Mouse (Mus musculus) CH12.LX (cell line): ENCODE data around the gene H2al1m. TPM values are rescaled to one million over a fixed set of nuclear protein-coding genes. Genes with fewer than 3 reads are reported as not detected.

ENCODE experiments used
- DNase-seq: peaks from one replicate; pipeline ENCODE4 v3.0.0-alpha.2; 2013; ENCODE audit errors: extremely low read depth
- H3K27ac ChIP-seq: 2 replicates; pipeline ENCODE4 v1.5.1; 2012; ENCODE audit warnings: low read depth, mild to moderate bottlenecking, control low read depth, moderate library complexity; ENCODE audit not compliant: insufficient read depth
- H3K27me3 ChIP-seq: replicated peaks from 2 replicates; pipeline ENCODE3; 2012; ENCODE audit warnings: inconsistent platforms
- H3K36me3 ChIP-seq, 2 experiments: replicated peaks in 1 of 2; 2 replicates each; pipeline versions ENCODE3 to v1.6.1; 2012; ENCODE audit warnings: inconsistent platforms in 1 of 2, low read length in 1 of 2, mild to moderate bottlenecking in 1 of 2, mixed read lengths in 1 of 2, moderate library complexity in 1 of 2; ENCODE audit not compliant: control insufficient read depth in 1 of 2, insufficient read depth in 1 of 2
- H3K4me1 ChIP-seq, 2 experiments: 2 replicates each; pipeline ENCODE4 v1.6.1; 2012; ENCODE audit warnings: inconsistent platforms in 1 of 2, moderate library complexity in 1 of 2; ENCODE audit not compliant: insufficient read depth in 2 of 2, control insufficient read depth in 1 of 2
- H3K4me2 ChIP-seq: 2 replicates; pipeline ENCODE4 v1.6.1; 2012; ENCODE audit warnings: low read depth, mild to moderate bottlenecking, control low read depth; ENCODE audit not compliant: poor library complexity, insufficient read depth, severe bottlenecking
- H3K4me3 ChIP-seq, 3 experiments: fragments of 150-350 bp in 1 of 3; sonication (generic) in 1 of 3; replicated peaks in 1 of 3; 2 replicates each; pipeline versions ENCODE3 to v1.5.1; 2011 to 2012; ENCODE audit warnings: low read depth in 2 of 3, low read length in 2 of 3, mild to moderate bottlenecking in 2 of 3, moderate library complexity in 2 of 3, control low read depth in 1 of 3, improper control_type of control experiment in 1 of 3, inconsistent platforms in 1 of 3, mixed read lengths in 1 of 3; ENCODE audit not compliant: poor library complexity in 1 of 3
- H3K79me2 ChIP-seq: replicated peaks from 2 replicates; pipeline ENCODE4 v1.6.1; 2012; ENCODE audit warnings: mild to moderate bottlenecking, moderate library complexity; ENCODE audit not compliant: control insufficient read depth, poor library complexity, insufficient read depth, severe bottlenecking; ENCODE audit errors: extremely low read depth
- H3K9ac ChIP-seq: 2 replicates; pipeline ENCODE4 v1.6.1; 2012; ENCODE audit warnings: low read depth, mild to moderate bottlenecking, control low read depth, moderate library complexity; ENCODE audit not compliant: insufficient read depth
- H3K9me3 ChIP-seq: replicated peaks from 2 replicates; pipeline ENCODE3; 2012; ENCODE audit warnings: low read length, inconsistent platforms, mixed read lengths
- BHLHE40 ChIP-seq: IDR thresholded peaks from 2 replicates; pipeline ENCODE4 v1.6.1; 2011; ENCODE audit warnings: mild to moderate bottlenecking, low read depth, low read length, improper control_type of control experiment
- CTCF ChIP-seq, 2 experiments: IDR thresholded peaks in 1 of 2; conservative IDR thresholded peaks in 1 of 2; 2 replicates each; pipeline ENCODE4 v1.5.1; 2011 to 2012; ENCODE audit warnings: low read depth in 2 of 2, low read length in 2 of 2, improper control_type of control experiment in 1 of 2, inconsistent platforms in 1 of 2, mild to moderate bottlenecking in 1 of 2, moderate library complexity in 1 of 2
- IRF4 ChIP-seq: IDR thresholded peaks from 2 replicates; pipeline ENCODE4 v1.6.1; 2014; ENCODE audit warnings: low read depth, mild to moderate bottlenecking, inconsistent platforms, low read length, improper control_type of control experiment
- JUN ChIP-seq: IDR thresholded peaks from 2 replicates; pipeline ENCODE4 v1.6.1; 2011; ENCODE audit warnings: low read depth, mild to moderate bottlenecking, low read length, improper control_type of control experiment, moderate library complexity; ENCODE audit not compliant: insufficient read depth
- JUND ChIP-seq: conservative IDR thresholded peaks from 2 replicates; pipeline ENCODE4 v1.6.1; 2011; ENCODE audit warnings: low read depth, low read length, improper control_type of control experiment
- MAFK ChIP-seq: IDR thresholded peaks from 2 replicates; pipeline ENCODE4 v1.6.1; 2011; ENCODE audit warnings: low read length, improper control_type of control experiment; ENCODE audit not compliant: insufficient replicate concordance
- MEF2A ChIP-seq: IDR thresholded peaks from 2 replicates; pipeline ENCODE4 v1.6.1; 2014; ENCODE audit warnings: low read depth, mild to moderate bottlenecking, inconsistent platforms, low read length, improper control_type of control experiment, borderline replicate concordance
- MXI1 ChIP-seq: IDR thresholded peaks from 2 replicates; pipeline ENCODE4 v1.6.1; 2011; ENCODE audit warnings: mild to moderate bottlenecking, low read depth, low read length, improper control_type of control experiment
- MYC ChIP-seq: IDR thresholded peaks from 2 replicates; pipeline ENCODE4 v1.6.1; 2011; ENCODE audit warnings: low read depth, mild to moderate bottlenecking, improper control_type of control experiment, low read length
- NELFE ChIP-seq: IDR thresholded peaks from 2 replicates; pipeline ENCODE4 v1.6.1; 2011; ENCODE audit warnings: low read depth, low read length, improper control_type of control experiment
- PAX5 ChIP-seq: IDR thresholded peaks from 2 replicates; pipeline ENCODE4 v1.6.1; 2012; ENCODE audit warnings: low read length, inconsistent platforms, mixed read lengths
- RCOR1 ChIP-seq: conservative IDR thresholded peaks from 2 replicates; pipeline ENCODE4 v1.6.1; 2012; ENCODE audit warnings: low read depth, mild to moderate bottlenecking, inconsistent platforms, low read length, improper control_type of control experiment
- SIN3A ChIP-seq: IDR thresholded peaks from 2 replicates; pipeline ENCODE4 v1.6.1; 2012; ENCODE audit warnings: low read length, improper control_type of control experiment, inconsistent platforms
- SMC3 ChIP-seq: IDR thresholded peaks from 2 replicates; pipeline ENCODE4 v1.6.1; 2011; ENCODE audit warnings: low read depth, low read length, improper control_type of control experiment
- TBP ChIP-seq: conservative IDR thresholded peaks from 2 replicates; pipeline ENCODE4 v1.6.1; 2011; ENCODE audit warnings: low read depth, low read length, improper control_type of control experiment
- TCF12 ChIP-seq: IDR thresholded peaks from 2 replicates; pipeline ENCODE4 v1.6.1; 2014; ENCODE audit warnings: low read depth, mild to moderate bottlenecking, inconsistent platforms, low read length, improper control_type of control experiment
- USF2 ChIP-seq: conservative IDR thresholded peaks from 2 replicates; pipeline ENCODE4 v1.6.1; 2011; ENCODE audit warnings: low read depth, low read length, improper control_type of control experiment
- ZC3H11A ChIP-seq: IDR thresholded peaks from 2 replicates; pipeline ENCODE4 v1.6.1; 2012; ENCODE audit warnings: low read depth, mild to moderate bottlenecking, inconsistent platforms, low read length, improper control_type of control experiment
- dilution Hi-C: fragments of 300-500 bp; cut with MboI; formaldehyde crosslinking; loops from 2 replicates; pipeline ENCODE4 v1.14.3; 2020; ENCODE audit warnings: low sequenced_read_pairs; ENCODE audit not compliant: extremely low pct_unique_long_range_greater_than_20kb, extremely low pct_ligation_motif_present
- in situ Hi-C: fragments of 300-500 bp; cut with MboI; formaldehyde crosslinking; loops from 3 replicates; pipeline ENCODE4 v1.14.3; 2019; ENCODE audit warnings: low sequenced_read_pairs, low pct_ligation_motif_present, low pct_unique_long_range_greater_than_20kb, mixed read lengths
- polyA plus RNA-seq: library from polyadenylated mRNA; unstranded; fragments of >175 nt; gene quantifications from 2 replicates; pipeline ENCODE4 v1.2.1, GENCODE M21; 2012; ENCODE audit warnings: low read depth; ENCODE audit not compliant: insufficient read length
- total RNA-seq, 2 experiments: library from RNA; depleted of rRNA; stranded (reverse); fragments of 300-350 nt in 1 of 2; fragments of >200 nt in 1 of 2; gene quantifications; 2 replicates each; pipeline ENCODE4 v1.2.3; 2012 to 2014

H2al1m gene
- total and polyA plus RNA-seq, 3 experiments = not detected

- in situ Hi-C loops = no loop called here
- Histone ChIP-seq H3K4me2 (no peak overlapping the region), H3K79me2 (no peaks in the 10 kb centered on the region), H3K9me3 (no peaks in the 10 kb centered on the region), H3K4me1 (peaks cover 0 to 5% of the 10 kb centered on the region in 2 experiments; a peak in 1 of 4 replicates), H3K36me3 (no peaks in the 10 kb centered on the region), H3K9ac (no peak overlapping the region), H3K27me3 (no peaks in the 10 kb centered on the region), H3K27ac (no peak overlapping the region), H3K4me3 (no peak overlapping the region)
- dilution Hi-C loops = no loop called here
- no peak for TF ChIP-seq NELFE
- TF ChIP-seq USF2 = no peak
- TF ChIP-seq RCOR1 = no peak
- no peak for TF ChIP-seq TCF12
- no peak for TF ChIP-seq JUN
- no peak for TF ChIP-seq JUND
- TF ChIP-seq MYC = no peak
- no peak for TF ChIP-seq BHLHE40
- no peak for TF ChIP-seq IRF4
- no peak for TF ChIP-seq SIN3A
- TF ChIP-seq MXI1 = no peak
- no peak for TF ChIP-seq MEF2A
- TF ChIP-seq TBP = no peak
- TF ChIP-seq PAX5 = no peak
- no peak for DNase-seq
These were observed 25.7 kb upstream of the H2al1m start for GRCm38 (mm10) chrX:9257831-9258230.

- no peaks in the 10 kb centered on the region for H3K36me3 ChIP-seq
- H3K4me2 ChIP-seq = no peak overlapping the region
- H3K4me3 ChIP-seq = no peak overlapping the region
- H3K4me1 ChIP-seq = no peaks in the 10 kb centered on the region
- DNase-seq = no peak
- no peak overlapping the region for H3K27ac ChIP-seq
- no peaks in the 10 kb centered on the region for H3K27me3 ChIP-seq
- no peaks in the 10 kb centered on the region for H3K79me2 ChIP-seq
- TF ChIP-seq TCF12 = no peak
- no peak for TF ChIP-seq MAFK
- no peak for TF ChIP-seq MEF2A
- no peak for TF ChIP-seq SMC3
- TF ChIP-seq IRF4 = no peak
- no peak for TF ChIP-seq CTCF (conservative IDR thresholded peaks at IDR 0.05 in 1 of 2, IDR thresholded peaks at IDR 0.05 in 1 of 2; ENCODE audit: low read depth in 2 of 2, low read length in 2 of 2)
- no peak for TF ChIP-seq SIN3A
- no peak for TF ChIP-seq USF2
- TF ChIP-seq ZC3H11A = no peak
- in situ Hi-C loops = no loop called here
- H3K9ac ChIP-seq = no peak overlapping the region
- dilution Hi-C loops = no loop called here
- H3K9me3 ChIP-seq = no peaks in the 10 kb centered on the region
These were observed 24.3 kb upstream of the H2al1m start for GRCm38 (mm10) chrX:9259267-9259666.
